Comparison of ENCODE assay signal across 9 mouse cellular contexts in genomic region chr3:87948378-87949265, GRCm38 (mm10). TPM values are rescaled to one million over a fixed set of nuclear protein-coding genes. Genes with fewer than 3 reads are reported as not detected.
DNase-seq lines count a peak whose midpoint lies in the region; ATAC-seq and TF ChIP-seq lines count a peak whose summit lies in the region.
"Had no signal": no experiment of that assay in that cellular context is flagged by ENCODE, and none has a peak within 500 bp of the region (broad histone marks: within the 10 kb centered on the region; RNA-seq: fewer than 3 reads in every experiment).

Crabp2 (plus strand) TSS chr3:87948666.

- H3K4me3 ChIP-seq in heart, embryonic 12.5 days: peak within 1 kb of the TSS; percentile 44
- peak within 1 kb of the TSS; percentile 47 for H3K4me3 ChIP-seq in ES-Bruce4 (ENCODE audit: low read depth, low read length)
- peak within 1 kb of the TSS; percentile 27 for H3K4me3 ChIP-seq in forebrain, embryonic 14.5 days (ENCODE audit: low read depth, low read length)
- H3K4me3 ChIP-seq in liver, embryonic 14.5 days (ENCODE audit: insufficient read depth in 1 of 2, low read depth in 2 of 2, low read length in 2 of 2): no peak within 1 kb of the TSS
- peak within 1 kb of the TSS; percentile 37 for H3K4me3 ChIP-seq in stomach, embryonic 16.5 days (replicated peaks; ENCODE audit: low read length)

- no peak for TF ChIP-seq POLR2A in ES-Bruce4 (IDR thresholded peaks at IDR 0.05; ENCODE audit: insufficient read depth, low read length)

- peak within 1 kb of the TSS; percentile 79 for H3K4me2 ChIP-seq in heart, embryonic 12.5 days
- peak within 1 kb of the TSS; percentile 70 for H3K4me2 ChIP-seq in forebrain, embryonic 14.5 days (ENCODE audit: low read length)
- H3K4me2 ChIP-seq in liver, embryonic 14.5 days (ENCODE audit: low read depth): peak within 1 kb of the TSS; percentile 34; the same call in 1 of the 2 replicates
- peak within 1 kb of the TSS; percentile 60 for H3K4me2 ChIP-seq in stomach, embryonic 16.5 days (ENCODE audit: low read depth, low read length)

- no peaks in the 10 kb centered on the region for H3K9me3 ChIP-seq in heart, embryonic 12.5 days (replicated peaks)
- no peaks in the 10 kb centered on the region for H3K9me3 ChIP-seq in ES-Bruce4 (replicated peaks; ENCODE audit: control insufficient read depth, insufficient read depth, low read length, poor library complexity, severe bottlenecking)
- no peaks in the 10 kb centered on the region for H3K9me3 ChIP-seq in forebrain, embryonic 14.5 days (replicated peaks; ENCODE audit: control insufficient read depth, low read length)
- no peaks in the 10 kb centered on the region for H3K9me3 ChIP-seq in liver, embryonic 14.5 days (ENCODE audit: control insufficient read depth, low read length)
- no peaks in the 10 kb centered on the region for H3K9me3 ChIP-seq in stomach, embryonic 16.5 days (replicated peaks; ENCODE audit: control insufficient read depth, low read length)

- no peaks in the 10 kb centered on the region for H3K36me3 ChIP-seq in heart, embryonic 12.5 days
- H3K36me3 ChIP-seq in ES-Bruce4 (ENCODE audit: control insufficient read depth, insufficient read depth, low read length, poor library complexity, severe bottlenecking): no peaks in the 10 kb centered on the region
- H3K36me3 ChIP-seq in forebrain, embryonic 14.5 days (ENCODE audit: control insufficient read depth, insufficient read depth, low read length): peaks cover 5% of the 10 kb centered on the region; the same call in 1 of the 2 replicates
- no peaks in the 10 kb centered on the region for H3K36me3 ChIP-seq in liver, embryonic 14.5 days (replicated peaks; ENCODE audit: control insufficient read depth, insufficient read depth, low read depth)
- no peaks in the 10 kb centered on the region for H3K36me3 ChIP-seq in stomach, embryonic 16.5 days (ENCODE audit: control insufficient read depth, insufficient read depth, low read length)

- no peak within 1 kb of the TSS for H3K27ac ChIP-seq in heart, embryonic 12.5 days (ENCODE audit: poor library complexity, severe bottlenecking)
- no peak within 1 kb of the TSS for H3K27ac ChIP-seq in ES-Bruce4 (ENCODE audit: insufficient read depth, low read length)
- 0 out of 2 replicates have a peak within 1 kb of the TSS, but pooled peaks have one; percentile 7 for H3K27ac ChIP-seq in forebrain, embryonic 14.5 days (ENCODE audit: low read depth, low read length)
- H3K27ac ChIP-seq in liver, embryonic 14.5 days: no peak within 1 kb of the TSS
- H3K27ac ChIP-seq in stomach, embryonic 16.5 days (ENCODE audit: low read length): no peak within 1 kb of the TSS

- 2% methylated on average over 35 of the region's 35 CpGs for WGBS in heart, embryonic 12.5 days
- 2% methylated on average over 35 of the region's 35 CpGs for WGBS in forebrain, embryonic 14.5 days
- 3% methylated on average over 35 of the region's 35 CpGs for WGBS in liver, embryonic 14.5 days (ENCODE audit: insufficient replicate concordance)
- 5% methylated on average over 35 of the region's 35 CpGs for WGBS in stomach, embryonic 16.5 days

- H3K4me1 ChIP-seq in heart, embryonic 12.5 days (replicated peaks): peaks cover 76% of the 10 kb centered on the region
- peaks cover 13% of the 10 kb centered on the region for H3K4me1 ChIP-seq in ES-Bruce4 (ENCODE audit: control insufficient read depth, insufficient read depth, low read length)
- H3K4me1 ChIP-seq in forebrain, embryonic 14.5 days (ENCODE audit: control insufficient read depth, insufficient read depth, low read length): peaks cover 48% of the 10 kb centered on the region
- no peaks in the 10 kb centered on the region for H3K4me1 ChIP-seq in liver, embryonic 14.5 days (replicated peaks; ENCODE audit: control insufficient read depth in 2 of 2, insufficient read depth in 2 of 2, low read length in 1 of 2)
- peaks cover 30% of the 10 kb centered on the region for H3K4me1 ChIP-seq in stomach, embryonic 16.5 days (ENCODE audit: control insufficient read depth, insufficient read depth, low read length)

- no peak for TF ChIP-seq CTCF in ES-Bruce4 (IDR thresholded peaks at IDR 0.05; ENCODE audit: low read depth, low read length)
- no peak for TF ChIP-seq CTCF in liver, embryonic 14.5 days (IDR thresholded peaks at IDR 0.05; ENCODE audit: low read depth)

- intact Hi-C loops in gastrocnemius, postnatal 36 days (cut with DNase I): loop anchor here (5.0 kb wide), 1 partner anchor 1659 kb away; no protein-coding TSS in a partner anchor

- no peak for DNase-seq in heart, adult 9 months (ENCODE audit: low spot score in 2 of 2)
- DNase-seq in forebrain, embryonic 14.5 days (ENCODE audit: low spot score): no peak
- DNase-seq in liver, embryonic 14.5 days (ENCODE audit: low read depth in 3 of 3, low spot score in 3 of 3): no peak
- DNase-seq in spleen, adult 18-20 months: no peak
- no peak for DNase-seq in gastrocnemius, postnatal 36 days

- ATAC-seq in heart, embryonic 12.5 days (ENCODE audit: insufficient number of reproducible peaks, low FRiP score): no peak
- ATAC-seq in forebrain, embryonic 14.5 days: no peak
- ATAC-seq in liver, embryonic 14.5 days (ENCODE audit: insufficient read depth): no peak
- ATAC-seq in stomach, embryonic 16.5 days (ENCODE audit: insufficient read depth, low FRiP score): no peak

- no peak for TF ChIP-seq EP300 in ES-Bruce4 (IDR thresholded peaks at IDR 0.05; ENCODE audit: insufficient read depth, low read depth, low read length)
- no peak for TF ChIP-seq EP300 in liver, embryonic 14.5 days (IDR thresholded peaks at IDR 0.05; ENCODE audit: low read depth)

- H3K27me3 ChIP-seq in heart, embryonic 12.5 days (replicated peaks): peaks cover 70% of the 10 kb centered on the region
- no peaks in the 10 kb centered on the region; the same call in 1 of the 2 replicates for H3K27me3 ChIP-seq in ES-Bruce4 (ENCODE audit: control insufficient read depth, insufficient read depth, low read length, poor library complexity, severe bottlenecking)
- 0 out of 2 replicates have a peak, but pooled peaks cover 3% of the 10 kb centered on the region for H3K27me3 ChIP-seq in forebrain, embryonic 14.5 days (replicated peaks; ENCODE audit: control insufficient read depth, insufficient read depth, low read length)
- peaks cover 82% of the 10 kb centered on the region for H3K27me3 ChIP-seq in liver, embryonic 14.5 days (ENCODE audit: control insufficient read depth, insufficient read depth, low read length)
- no peaks in the 10 kb centered on the region; the same call in 1 of the 2 replicates for H3K27me3 ChIP-seq in stomach, embryonic 16.5 days (ENCODE audit: control insufficient read depth, insufficient read depth, low read length)

- H3K9ac ChIP-seq in heart, embryonic 12.5 days: peak within 1 kb of the TSS; percentile 74
- peak within 1 kb of the TSS; percentile 49 for H3K9ac ChIP-seq in ES-Bruce4 (ENCODE audit: low read depth, poor library complexity, severe bottlenecking)
- H3K9ac ChIP-seq in forebrain, embryonic 14.5 days (ENCODE audit: low read length): peak within 1 kb of the TSS; percentile 56
- no peak within 1 kb of the TSS for H3K9ac ChIP-seq in liver, embryonic 14.5 days (replicated peaks)
- H3K9ac ChIP-seq in stomach, embryonic 16.5 days (ENCODE audit: low read length): peak within 1 kb of the TSS; percentile 65

RNA-seq across cellular contexts. Expression of gene Crabp2, which starts in this region (rescaled TPM):
- polyA plus RNA-seq in heart, embryonic 12.5 days (2016; fragmentation: Nextera tagmentation; extraction: Ambion mirVana): 7.3 and 8.0 TPM in 2 replicates
- 11.9 and 12.0 TPM in 2 replicates for polyA plus RNA-seq in ES-Bruce4 (2011; ENCODE audit: insufficient read depth, insufficient read length, low read depth, missing spikeins)
- polyA plus RNA-seq in forebrain, embryonic 14.5 days (2014; fragmentation: Nextera tagmentation; extraction: Ambion mirVana): 32.8 and 35.9 TPM in 2 replicates
- polyA plus RNA-seq in liver, embryonic 14.5 days (2012; rRNA removed): 0.17 and 0.23 TPM in 2 replicates
- 0.10 and 0.15 TPM in 2 replicates for polyA plus RNA-seq in liver, embryonic 14.5 days (2014; fragmentation: Nextera tagmentation; extraction: Ambion mirVana)
- polyA plus RNA-seq in stomach, embryonic 16.5 days (2015; fragmentation: Nextera tagmentation; extraction: Ambion mirVana): 29.4 and 43.3 TPM in 2 replicates
- total RNA-seq in gastrocnemius, postnatal 36 days (2021): under 1 TPM; 0.37 to 0.48 TPM
- total RNA-seq: neutrophil, adult 5-6 weeks had no signal

Comparison
In these comparisons a context has a peak if more than half of its experiments do, and no peak if none do; other contexts are left out.
1. H3K4me3 ChIP-seq: peak in heart, embryonic 12.5 days (single experiment), ES-Bruce4 (single experiment), forebrain, embryonic 14.5 days (single experiment) and stomach, embryonic 16.5 days (single experiment); none in liver, embryonic 14.5 days (0 of 2).
2. Peak in every context shown above with its lines, with median percentiles within 50 percentile points of each other: H3K4me2 ChIP-seq.